Mouse (Mus musculus): Measurements from ENCODE around the gene Traf1.

Gene Traf1

DNA sequence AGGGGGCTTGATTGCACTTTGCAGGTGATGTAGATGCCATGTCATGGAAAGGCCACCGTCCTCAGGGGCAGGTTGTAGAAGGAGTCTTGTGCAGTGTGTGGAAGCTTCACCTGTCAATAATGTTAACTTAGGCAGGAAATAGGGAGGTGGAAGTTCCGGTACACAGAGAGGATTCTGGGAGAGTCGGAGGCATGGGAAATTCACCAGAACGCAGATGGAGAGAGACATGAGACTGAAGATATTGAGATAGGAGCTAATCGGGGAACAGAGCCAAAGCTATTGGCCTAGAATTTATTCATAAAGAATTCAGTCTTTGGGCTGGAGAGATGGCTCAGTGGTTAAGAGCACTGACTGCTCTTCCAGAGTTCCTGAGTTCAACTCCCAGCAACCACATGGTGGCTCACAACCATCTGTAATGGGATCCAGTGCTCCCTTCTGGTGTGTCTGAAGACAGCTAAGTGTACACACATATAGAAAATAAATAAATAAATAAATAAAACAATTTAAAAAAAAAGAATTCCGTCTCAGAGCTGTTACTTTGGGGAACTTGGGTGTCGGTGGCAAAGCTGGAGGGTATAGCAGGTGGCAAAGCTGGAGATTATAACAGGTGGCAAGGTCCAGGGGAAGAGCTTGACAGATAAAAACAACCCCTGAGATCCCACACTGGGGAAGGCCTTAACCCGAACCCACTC, 4.8 kb upstream of the Traf1 start:
- no peak for DNase-seq

DNA sequence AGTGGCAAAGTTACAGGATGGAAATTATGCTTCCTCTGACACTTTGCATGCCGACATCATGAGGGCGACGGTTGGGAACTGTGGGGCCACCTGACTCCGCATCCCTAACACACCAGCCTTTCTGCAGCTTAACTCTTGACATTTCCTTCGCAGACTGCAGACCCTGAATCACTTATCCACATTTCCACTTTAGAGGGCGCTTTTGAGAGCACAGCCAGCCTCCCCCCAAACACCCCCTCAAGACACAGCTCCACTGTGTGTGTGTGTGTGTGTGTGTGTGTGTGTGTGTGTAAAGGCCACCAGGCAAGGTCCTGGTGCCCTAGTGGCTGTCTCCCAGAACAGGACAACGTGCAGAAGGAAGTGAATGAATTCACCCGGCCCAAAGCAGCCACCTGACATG, 4.2 kb upstream of the Traf1 start:
- DNase-seq = peak; percentile 48 to 53

DNA sequence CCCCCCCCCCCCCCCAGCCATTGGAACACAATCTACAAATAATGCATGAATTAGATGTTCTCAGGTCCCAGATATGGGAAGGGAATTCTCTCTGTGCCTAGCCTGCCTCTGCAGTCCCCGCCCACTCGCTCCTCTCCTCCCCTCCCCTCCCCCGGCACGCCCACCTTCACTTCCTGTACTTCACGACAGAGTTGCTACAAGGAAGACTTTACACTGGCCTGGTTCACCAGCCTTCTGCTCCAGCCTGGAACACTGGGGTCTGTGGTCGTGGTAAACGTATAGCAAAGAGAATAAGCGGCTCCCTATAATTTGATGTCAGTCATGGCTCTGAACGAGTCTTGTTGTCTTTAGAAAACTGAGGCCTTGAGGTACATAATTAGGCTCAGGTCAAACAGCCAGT, 3.7 kb upstream of the Traf1 start:
- peak; percentile 88 to 89 for DNase-seq

DNA sequence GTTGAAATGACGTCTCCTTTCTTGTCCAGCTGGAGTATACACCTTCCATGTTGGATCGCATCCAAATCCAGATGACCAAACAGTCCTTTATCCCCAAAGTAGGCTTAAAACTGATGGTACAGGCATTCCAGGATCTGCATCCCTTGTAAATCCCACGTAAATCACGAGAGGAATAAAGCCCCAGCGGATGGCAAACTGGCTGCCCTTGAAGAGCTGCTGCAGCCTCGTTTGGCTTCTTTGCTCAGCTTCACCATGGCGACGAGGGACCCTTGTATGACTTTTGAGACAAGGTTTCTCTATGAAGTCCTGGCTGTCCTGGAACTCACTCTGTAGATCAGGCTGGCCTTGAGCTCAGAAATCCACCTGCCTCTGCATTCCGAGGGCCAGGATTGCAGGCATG, 3.1 kb upstream of the Traf1 start:
- DNase-seq = peak in 1 of 2 experiments; percentile 39

DNA sequence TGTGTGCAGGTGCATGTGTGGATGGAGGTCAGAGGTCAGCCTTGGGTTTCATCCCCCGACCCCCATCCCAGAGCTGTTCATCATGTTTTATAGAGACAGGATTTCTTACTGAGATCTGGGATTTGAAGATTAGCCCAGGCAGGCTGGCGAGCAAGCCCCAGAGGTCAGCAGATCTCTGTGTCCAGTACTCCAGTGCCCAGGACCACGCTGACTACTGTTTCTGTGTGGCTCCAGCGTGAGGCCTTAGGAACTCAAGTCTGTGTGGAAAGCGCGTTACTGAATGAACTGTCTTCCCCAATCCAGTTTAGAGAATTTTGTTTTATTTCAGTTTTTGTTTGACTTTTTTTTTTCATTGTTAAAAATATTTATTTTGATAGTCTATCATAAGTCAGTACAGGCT, 2.7 kb upstream of the Traf1 start:
- DNase-seq = peak in 1 of 2 experiments; percentile 37

DNA sequence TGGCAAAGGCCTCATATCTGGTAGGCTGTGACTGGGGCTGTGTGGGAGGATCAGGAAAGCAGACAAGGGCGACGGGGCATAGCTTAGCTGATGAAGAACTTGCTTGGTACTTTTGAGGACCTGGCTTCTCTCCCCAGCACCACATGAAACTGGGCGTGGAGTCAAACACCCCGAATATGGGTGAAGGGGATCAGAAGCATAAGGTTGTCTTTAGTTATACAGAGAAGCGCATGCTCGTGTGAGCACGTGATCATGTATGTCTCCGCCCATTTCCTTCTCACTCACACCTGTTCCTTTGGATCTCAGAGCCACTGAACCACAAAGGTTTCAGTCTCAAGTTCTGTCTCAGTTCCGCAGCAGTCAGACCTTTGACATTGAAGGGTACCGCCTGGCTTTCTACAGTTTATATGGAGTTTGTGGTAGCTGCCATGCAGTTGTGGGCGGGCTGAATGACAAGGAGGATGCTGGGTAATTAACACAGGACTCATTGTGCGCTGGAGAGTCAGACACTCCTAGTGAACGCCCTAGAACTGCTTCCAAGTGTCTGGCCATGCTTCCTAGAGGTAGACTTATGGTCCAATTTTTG, 1.9 kb upstream of the Traf1 start:
- DNase-seq = peak; percentile 83 to 90

DNA sequence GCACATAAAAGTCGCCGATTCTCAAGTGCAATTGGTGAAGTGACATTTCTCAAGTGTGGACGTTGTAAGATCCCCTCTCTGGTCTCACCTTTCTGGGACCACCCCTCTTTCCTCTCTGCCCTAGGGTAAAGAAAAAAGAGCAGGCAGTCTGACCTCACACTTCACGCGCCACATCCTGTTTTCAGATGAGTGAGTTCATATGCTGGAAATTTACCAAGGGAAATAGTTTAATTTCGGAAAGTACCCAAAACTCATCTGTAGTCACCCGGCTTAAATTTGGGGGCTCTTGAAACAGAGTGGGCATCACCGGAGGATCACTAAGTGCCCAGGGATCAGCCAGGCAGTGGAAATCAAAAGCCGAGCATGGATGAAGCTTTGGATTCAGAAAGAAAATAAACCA, 1.3 kb upstream of the Traf1 start:
- peak; percentile 64 to 74 for DNase-seq

DNA sequence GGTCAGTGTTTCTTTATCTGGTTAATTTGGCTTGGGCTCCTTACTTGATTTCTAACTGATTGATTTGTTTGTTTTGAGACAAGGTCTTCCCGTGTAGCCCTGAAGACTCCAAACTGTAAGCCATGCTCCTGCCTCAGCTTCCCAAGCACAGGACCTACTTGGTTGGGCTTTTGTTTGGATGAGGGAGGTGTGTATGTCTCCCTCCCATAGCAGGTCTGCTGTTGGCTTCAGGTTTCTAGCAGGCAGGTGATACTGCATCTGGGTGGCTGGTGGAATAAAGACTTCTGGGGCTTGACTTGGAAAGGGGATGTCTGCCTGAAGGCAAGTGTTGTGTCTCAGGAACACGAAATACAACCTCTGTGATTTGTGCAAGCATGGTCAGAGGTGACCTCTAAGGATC, 639 bp upstream of the Traf1 start:
- peak in 1 of 2 experiments; percentile 39 for DNase-seq

DNA sequence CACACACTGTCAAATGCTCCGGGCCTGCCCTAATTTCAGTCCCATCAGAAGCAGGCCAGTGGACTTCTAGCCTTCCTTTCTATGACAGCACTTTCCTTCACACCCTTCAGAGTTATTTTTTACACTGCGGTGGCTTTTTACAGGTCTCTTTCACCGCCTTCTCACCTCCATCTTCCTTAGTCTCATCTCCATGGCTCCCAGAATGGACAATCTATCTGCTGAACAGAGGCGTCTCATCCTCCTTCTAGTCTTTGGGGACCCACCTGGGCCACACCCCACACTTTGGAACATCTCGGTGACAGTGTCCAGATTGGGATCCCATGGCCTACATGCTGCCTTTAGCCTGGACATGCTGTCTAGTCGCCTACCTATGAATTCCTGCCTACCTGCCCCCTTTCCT, 606 bp downstream of the Traf1 start:
- DNase-seq = no peak

DNA sequence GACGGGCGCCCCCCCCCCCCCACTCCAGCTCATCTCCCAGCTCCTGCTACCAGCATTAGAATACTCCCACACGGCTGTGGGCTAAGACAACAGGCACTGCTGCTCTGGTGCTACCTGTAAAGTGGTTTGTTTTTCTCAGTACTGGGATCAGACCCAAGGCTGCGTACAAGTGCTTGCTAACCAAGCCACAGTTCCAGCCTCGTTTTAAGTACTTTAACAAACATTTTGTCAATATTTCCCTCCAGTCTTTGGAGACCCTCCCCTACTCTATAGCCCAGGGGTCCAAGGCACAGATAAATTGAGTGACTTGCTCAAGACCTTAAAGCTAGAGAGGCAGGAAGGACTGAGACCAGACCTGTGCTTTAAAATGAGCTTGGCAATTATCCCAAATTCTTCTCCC, 1.1 kb downstream of the Traf1 start:
- no peak for DNase-seq

DNA sequence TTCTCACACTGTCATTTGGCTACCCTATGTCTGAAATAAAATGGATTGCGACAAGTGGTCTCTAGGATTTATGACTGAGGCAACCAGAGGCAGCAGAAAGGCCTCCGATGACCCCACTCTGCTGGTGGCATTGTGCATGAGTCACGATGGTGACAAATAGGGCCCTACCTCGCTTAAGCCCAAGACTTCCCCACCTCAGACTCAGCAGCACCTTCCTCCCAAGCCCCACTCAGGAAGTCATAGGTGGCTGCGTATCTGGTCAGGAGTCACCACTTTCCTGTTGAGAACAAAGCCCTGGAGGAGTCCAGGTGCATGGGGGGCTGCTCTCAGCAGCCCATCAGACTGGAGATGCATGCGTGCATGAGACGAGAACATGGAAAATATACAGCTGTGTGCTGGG, 3.0 kb downstream of the Traf1 start:
- DNase-seq = peak; percentile 56 to 73

DNA sequence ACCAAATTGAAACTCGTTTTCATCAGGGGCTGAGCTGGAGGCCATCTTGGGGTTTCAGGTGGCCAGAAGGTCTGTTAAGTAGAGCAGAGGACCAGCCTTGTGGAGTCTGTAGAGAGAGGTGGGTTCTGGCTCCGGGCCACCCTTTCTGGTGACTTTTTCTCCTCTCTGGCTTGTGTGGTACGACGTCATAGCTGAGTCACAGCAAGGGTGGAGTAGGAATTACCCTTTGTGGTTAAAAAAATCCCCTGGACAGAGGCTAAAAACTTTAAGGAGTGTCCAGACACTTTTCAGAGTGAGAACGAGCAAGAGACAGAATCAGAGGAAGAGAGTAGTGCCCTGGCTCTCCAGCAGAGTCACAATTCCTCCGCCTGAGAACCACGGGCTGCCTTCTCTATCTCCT, 3.5 kb downstream of the Traf1 start:
- DNase-seq = no peak

DNA sequence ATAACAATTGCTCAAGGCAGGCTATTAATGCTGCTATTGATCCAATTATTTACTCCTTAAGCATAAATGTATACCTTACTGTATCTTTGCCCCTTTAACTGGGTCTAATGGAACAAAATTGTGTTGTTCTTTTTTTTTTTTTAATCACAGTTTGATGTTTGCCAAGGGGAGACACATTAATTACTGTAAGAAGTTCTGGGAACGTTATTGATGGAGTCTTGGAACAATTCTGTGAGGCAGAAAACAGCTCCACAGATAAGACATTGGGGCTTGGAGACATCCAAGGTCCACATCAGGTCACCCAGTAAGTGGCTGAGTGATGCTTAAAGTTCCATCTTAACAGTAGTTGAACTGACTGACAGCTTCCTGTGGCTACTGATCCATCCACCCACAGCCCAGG, 4.2 kb downstream of the Traf1 start:
- DNase-seq = no peak

DNA sequence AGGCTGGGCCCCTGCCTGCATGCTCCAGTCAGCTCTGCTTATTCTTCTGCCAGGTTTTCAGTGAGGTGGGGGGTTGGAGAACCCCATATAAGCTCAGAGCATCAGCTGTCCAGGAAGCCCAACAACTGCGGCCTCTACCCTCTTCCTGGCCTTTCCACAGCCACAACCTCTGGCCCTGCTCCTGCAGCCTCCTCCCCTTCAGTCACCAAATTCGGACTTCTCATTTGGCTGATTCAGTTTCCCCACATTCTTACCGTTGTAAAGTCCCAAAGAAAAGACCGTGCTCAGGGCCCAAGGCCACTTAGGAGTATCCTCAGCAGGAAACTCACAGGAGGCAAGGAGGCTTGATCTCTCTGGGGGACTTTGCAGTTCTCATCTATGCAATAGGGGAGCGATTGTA, 4.6 kb downstream of the Traf1 start:
- DNase-seq = no peak

DNA sequence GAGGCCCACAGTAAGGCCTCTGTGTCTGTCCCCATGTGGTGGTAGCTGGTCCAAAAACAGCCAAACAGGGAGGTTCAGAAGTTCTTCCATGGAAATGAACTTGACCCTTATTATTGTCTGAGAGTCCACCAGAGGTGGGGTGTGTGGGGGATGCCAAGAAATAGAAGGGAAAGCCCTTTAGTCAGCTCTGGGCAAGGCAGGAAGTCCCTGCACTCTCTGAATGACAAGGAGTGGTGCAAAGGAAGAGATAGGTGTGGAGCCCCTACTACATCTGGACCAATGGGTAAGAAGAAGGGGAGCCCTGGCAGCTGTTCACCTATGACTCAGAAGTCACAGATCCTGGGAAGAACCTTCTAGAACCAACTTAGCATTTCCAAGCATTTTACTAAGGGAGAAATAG, 7.2 kb downstream of the Traf1 start:
- DNase-seq = no peak

DNA sequence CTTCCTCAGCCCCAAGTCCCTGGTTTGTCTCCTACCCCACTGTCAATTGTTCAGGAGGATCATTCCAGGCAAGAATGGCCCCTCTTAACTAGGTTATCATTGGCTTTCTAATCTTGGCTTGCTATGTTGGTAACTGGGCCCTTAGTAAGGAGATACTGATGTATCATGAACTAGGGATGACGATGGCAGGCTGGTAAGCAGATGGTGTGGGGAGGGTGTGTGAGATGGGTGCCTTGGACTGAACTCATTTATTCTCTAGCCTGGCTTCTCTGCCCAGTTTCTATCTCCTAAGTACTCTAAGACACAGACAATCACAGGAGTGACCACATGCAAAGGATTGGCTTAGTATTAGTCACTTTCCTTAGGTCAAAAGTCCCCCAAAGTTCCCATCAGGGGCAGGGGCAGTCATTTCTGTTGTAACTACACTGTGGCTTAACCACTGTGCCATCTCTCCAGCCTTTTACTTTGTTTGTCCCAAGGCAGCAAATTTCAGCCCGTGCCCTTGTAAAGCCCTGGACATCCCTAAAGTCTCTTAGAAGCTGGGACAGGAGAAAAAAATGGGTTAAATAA, 7.9 kb downstream of the Traf1 start:
- no peak for DNase-seq

DNA sequence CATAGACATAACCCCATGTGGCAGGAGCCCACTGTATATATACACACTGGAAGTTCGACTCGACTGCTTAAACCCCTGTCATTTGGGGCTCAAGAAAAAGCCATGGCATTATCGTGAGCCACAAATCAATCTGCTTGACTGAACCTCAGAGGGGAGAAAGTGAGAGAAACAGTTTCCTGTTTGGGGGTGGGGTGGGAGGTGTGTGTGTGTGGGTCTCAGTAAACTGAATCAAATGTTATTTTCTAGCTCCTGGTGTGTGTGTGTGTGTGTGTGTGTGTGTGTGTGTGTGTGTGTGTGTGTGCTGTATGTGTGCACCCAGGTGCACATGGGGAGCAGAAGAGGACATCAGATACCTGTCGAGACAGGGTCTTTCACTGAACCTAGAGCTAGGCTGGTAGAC, 8.6 kb downstream of the Traf1 start:
- DNase-seq = peak; percentile 38 to 43

DNA sequence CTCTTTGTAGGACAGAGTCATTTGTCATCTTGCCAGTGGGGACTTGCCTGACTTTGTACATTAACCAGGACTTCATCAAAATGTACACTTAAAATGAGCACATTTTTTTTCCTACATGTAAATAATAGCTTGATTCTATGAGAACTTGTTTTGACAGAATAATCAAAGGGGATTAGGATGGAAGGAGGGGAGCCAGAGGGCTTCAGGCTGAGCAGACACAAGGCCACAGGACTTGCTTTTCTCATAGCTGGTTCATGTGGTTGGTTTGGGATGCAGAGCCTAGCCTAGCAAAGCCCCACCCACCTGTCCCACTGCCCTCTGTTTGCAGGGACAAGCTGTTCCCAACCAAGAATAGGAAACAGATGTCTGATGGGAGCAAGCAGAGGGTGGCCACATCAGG, 10.1 kb downstream of the Traf1 start:
- no peak for DNase-seq

DNA sequence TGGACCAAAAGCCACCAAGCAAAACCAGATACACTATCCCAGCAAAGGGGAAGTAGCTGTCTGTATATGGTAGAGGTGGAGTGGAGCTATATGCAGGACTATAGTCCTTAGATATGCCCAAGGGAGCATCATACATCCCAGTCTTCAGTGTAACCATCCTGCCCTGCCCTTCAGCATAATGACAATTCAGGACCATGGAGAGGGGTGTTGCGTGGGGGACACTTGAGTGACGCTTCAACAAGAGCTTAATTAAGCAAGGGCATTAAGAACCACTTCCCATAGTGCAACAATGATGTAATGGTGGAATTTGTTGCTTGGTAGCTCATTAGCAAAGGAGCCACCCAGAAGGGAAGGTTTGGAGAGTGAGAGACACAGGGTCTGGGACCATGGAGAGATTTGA, 12.9 kb downstream of the Traf1 start:
- no peak for DNase-seq

DNA sequence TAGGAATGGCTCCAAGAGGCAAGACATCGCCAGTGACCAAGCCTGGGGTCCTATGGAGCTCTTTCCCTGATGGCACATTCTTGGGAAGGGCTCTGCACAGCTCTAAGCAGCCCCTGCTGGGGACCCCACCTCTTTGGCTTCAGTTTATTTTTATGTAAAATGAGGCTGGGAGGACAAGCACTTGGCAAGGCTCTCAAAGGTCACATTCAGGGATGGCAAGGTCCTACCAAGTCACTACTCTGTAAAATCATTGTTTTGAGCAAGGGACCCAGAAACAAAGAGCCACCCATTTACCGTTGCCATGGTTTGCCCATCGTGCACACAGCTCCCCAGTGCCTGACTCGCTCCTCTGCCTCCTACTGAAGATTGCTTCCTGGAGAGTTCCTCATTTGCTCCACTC, 15.5 kb downstream of the Traf1 start:
- no peak for DNase-seq

DNA sequence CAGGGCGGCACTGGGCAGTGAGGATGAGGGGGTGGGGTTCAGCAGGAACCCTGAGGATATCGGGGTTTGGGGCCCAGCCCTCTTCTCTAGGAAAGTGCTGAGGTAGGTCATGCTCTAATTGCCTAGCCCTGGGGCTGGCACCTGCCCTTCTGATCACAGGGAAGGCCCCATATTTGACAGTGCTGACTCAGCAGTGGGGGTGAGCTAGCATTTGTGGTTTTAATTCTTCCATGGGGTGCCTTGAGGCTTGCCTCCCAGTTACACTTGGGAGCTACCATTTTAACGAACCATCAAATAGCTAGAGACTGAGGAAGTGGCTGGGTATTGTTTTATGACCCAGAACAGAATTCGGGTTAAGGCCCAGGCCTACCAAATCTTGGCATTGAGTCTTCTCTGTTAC, 16.0 kb downstream of the Traf1 start:
- DNase-seq = no peak

DNA sequence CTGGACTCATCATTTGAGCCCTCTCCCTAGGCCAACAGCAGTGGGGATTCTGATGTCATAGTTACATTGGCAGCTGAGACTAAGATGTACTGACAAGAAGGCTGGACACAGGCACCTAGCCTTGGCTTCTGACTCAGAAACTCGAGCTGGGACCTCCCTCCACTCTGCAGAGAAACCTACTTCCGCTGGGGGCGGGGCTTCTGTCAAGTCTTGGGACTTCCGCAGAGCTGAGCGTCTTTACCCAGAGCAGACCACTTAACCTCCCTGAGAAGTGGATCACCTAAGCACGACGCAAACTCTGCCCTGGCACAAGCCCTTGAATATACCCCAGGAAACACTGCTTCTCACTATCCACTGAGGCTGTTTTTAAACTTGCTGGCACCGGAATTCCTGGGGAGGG, 16.8 kb downstream of the Traf1 start:
- DNase-seq = peak; percentile 90 to 93

DNA sequence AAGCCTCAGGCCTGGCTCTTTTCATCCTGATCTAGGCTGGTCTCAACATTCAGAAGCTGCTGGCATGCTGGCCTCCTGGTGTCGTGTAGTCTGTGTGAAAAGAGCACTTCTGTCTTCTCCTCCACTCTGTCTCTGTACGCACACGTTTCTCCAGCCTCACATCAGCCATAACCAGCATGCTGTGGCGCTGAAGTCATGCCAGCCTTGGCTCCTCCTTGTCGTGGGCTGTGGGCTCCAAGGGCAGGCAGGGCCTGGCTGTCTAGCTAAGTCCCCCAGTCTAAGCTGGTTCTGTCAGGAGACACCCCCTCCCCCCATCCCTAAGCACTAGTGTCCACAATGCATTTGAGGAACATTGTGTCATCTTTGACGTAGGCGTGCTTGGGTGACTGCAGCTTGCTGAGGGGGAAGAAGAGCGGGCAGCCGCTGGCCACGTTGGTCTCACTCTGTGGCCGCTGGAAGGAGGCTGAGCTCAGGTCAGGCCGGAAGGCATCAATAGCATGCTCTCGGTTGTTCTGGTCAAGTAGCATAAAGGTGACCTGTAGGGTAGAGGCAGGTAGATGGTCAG, 17.9 kb downstream of the Traf1 start:
- no peak for DNase-seq

DNA sequence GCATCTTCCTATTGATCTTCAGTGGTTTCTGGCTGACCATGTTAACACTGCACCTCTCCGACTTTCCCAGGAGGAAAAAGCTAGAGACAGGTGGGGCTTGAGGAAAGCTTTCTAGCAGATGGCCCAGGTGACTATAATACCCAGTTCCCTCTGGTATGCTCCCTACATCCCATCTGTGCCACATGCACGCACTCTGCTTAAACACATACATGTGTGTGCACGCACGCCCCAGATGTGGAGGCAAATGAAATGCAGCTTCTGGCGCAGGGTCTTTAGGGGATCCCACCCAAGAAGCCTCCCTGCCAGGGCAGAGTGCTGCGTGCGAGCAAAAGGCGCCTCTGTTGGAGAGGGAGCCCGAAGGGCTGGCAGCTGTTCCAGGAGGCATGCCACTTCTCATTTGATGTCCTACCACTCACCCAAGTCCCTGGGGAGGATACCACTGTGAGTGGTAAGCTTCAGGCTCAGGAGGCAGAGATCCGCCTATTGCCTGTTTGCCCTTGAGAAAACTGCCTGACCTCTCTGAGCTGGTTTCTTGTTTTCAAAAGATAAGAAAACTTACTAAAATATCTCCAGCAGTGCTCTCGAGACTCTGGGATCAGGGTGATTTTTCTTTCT, 20.4 kb downstream of the Traf1 start:
- no peak for DNase-seq
